Comparison of ENCODE assay signal across 7 mouse cellular contexts in genomic region chr11:6625478-6626387, GRCm38 (mm10). TPM values are rescaled to one million over a fixed set of nuclear protein-coding genes. Genes with fewer than 3 reads are reported as not detected.
DNase-seq lines count a peak whose midpoint lies in the region; ATAC-seq lines count a peak whose summit lies in the region.

Tbrg4 (minus strand) TSS chr11:6626067.

- H3K36me3 ChIP-seq in embryonic facial prominence, embryonic 11.5 days (replicated peaks; ENCODE audit: control insufficient read depth, insufficient read depth, low read depth, low read length): peaks cover 9% of the 10 kb centered on the region
- peaks cover 40% of the 10 kb centered on the region for H3K36me3 ChIP-seq in limb, embryonic 10.5 days
- H3K36me3 ChIP-seq in midbrain, embryonic 13.5 days: peaks cover 35% of the 10 kb centered on the region

- peak; percentile 93 for ATAC-seq in embryonic facial prominence, embryonic 11.5 days (replicated peaks; ENCODE audit: insufficient number of reproducible peaks, low FRiP score, low TSS enrichment, low read depth)
- ATAC-seq in granulocyte monocyte progenitor cell, adult 5-6 weeks (replicated peaks; ENCODE audit: poor library complexity, severe bottlenecking): peak; percentile 77
- peak; percentile 94 for ATAC-seq in midbrain, embryonic 13.5 days

- H3K9me3 ChIP-seq in embryonic facial prominence, embryonic 11.5 days (replicated peaks; ENCODE audit: control insufficient read depth, low read length): no peaks in the 10 kb centered on the region
- no peaks in the 10 kb centered on the region for H3K9me3 ChIP-seq in limb, embryonic 10.5 days (replicated peaks)
- no peaks in the 10 kb centered on the region for H3K9me3 ChIP-seq in midbrain, embryonic 13.5 days

- H3K27me3 ChIP-seq in embryonic facial prominence, embryonic 11.5 days (ENCODE audit: control insufficient read depth, insufficient read depth, low read length): no peaks in the 10 kb centered on the region
- H3K27me3 ChIP-seq in limb, embryonic 10.5 days (ENCODE audit: low read depth, poor library complexity, severe bottlenecking): no peaks in the 10 kb centered on the region
- H3K27me3 ChIP-seq in midbrain, embryonic 13.5 days: no peaks in the 10 kb centered on the region

- H3K4me3 ChIP-seq in embryonic facial prominence, embryonic 11.5 days (ENCODE audit: low read depth, low read length): peak within 1 kb of the TSS; percentile 71
- H3K4me3 ChIP-seq in limb, embryonic 10.5 days: peak within 1 kb of the TSS; percentile 75
- peak within 1 kb of the TSS; percentile 58 for H3K4me3 ChIP-seq in midbrain, embryonic 13.5 days (replicated peaks)

- H3K4me2 ChIP-seq in embryonic facial prominence, embryonic 11.5 days (ENCODE audit: low read depth, low read length): peak within 1 kb of the TSS; percentile 86
- H3K4me2 ChIP-seq in midbrain, embryonic 13.5 days (replicated peaks): peak within 1 kb of the TSS; percentile 87

- peak; percentile 95 for DNase-seq in adrenal gland, postnatal 14 days
- peak; percentile 97 for DNase-seq in embryonic facial prominence, embryonic 11.5 days (ENCODE audit: low spot score)
- peak; percentile 93 for DNase-seq in kidney, adult 11 months
- peak; percentile 96 for DNase-seq in limb, embryonic 10.5 days (ENCODE audit: low spot score)
- DNase-seq in spleen, adult 12 weeks (ENCODE audit: low spot score): peak; percentile 88

- H3K4me1 ChIP-seq in embryonic facial prominence, embryonic 11.5 days (ENCODE audit: control insufficient read depth, insufficient read depth, low read length): no peaks in the 10 kb centered on the region; the same call in 1 of the 2 replicates
- peaks cover 27% of the 10 kb centered on the region for H3K4me1 ChIP-seq in limb, embryonic 10.5 days
- peaks cover 33% of the 10 kb centered on the region for H3K4me1 ChIP-seq in midbrain, embryonic 13.5 days (replicated peaks)

- WGBS in embryonic facial prominence, embryonic 11.5 days: under 1% methylated on average over 65 of the region's 66 CpGs
- under 1% methylated on average over 66 of the region's 66 CpGs for WGBS in limb, embryonic 10.5 days
- 0% methylated on average over 65 of the region's 66 CpGs for WGBS in midbrain, embryonic 13.5 days

- peak within 1 kb of the TSS; percentile 72 for H3K27ac ChIP-seq in embryonic facial prominence, embryonic 11.5 days (replicated peaks; ENCODE audit: low read depth, low read length)
- peak within 1 kb of the TSS; percentile 94 for H3K27ac ChIP-seq in limb, embryonic 10.5 days
- H3K27ac ChIP-seq in midbrain, embryonic 13.5 days: peak within 1 kb of the TSS; percentile 85

- peak within 1 kb of the TSS; percentile 82 for H3K9ac ChIP-seq in embryonic facial prominence, embryonic 11.5 days (replicated peaks; ENCODE audit: low read length)
- H3K9ac ChIP-seq in midbrain, embryonic 13.5 days (replicated peaks): peak within 1 kb of the TSS; percentile 67

RNA-seq across cellular contexts. Expression of gene Tbrg4, which starts in this region (rescaled TPM):
- total RNA-seq in adrenal gland, postnatal 14 days (2021): 85.1 and 90.4 TPM in 2 replicates
- 33.0 and 33.5 TPM in 2 replicates for polyA plus RNA-seq in embryonic facial prominence, embryonic 11.5 days (2014; fragmentation: Nextera tagmentation; extraction: Ambion mirVana)
- total RNA-seq in granulocyte monocyte progenitor cell, adult 5-6 weeks (2014; fragmentation: Nextera tagmentation): 98.2 and 101 TPM in 2 replicates
- total RNA-seq in granulocyte monocyte progenitor cell, adult 5-6 weeks (2017): 35.0 and 39.1 TPM in 2 replicates
- polyA plus RNA-seq in limb, embryonic 10.5 days (2016; fragmentation: Nextera tagmentation; extraction: Ambion mirVana): 70.3 and 85.2 TPM in 2 replicates
- 34.6 and 35.5 TPM in 2 replicates for polyA plus RNA-seq in midbrain, embryonic 13.5 days (2015; fragmentation: Nextera tagmentation; extraction: Ambion mirVana)

Comparison
In these comparisons a context has a peak if more than half of its experiments do, and no peak if none do; other contexts are left out.
1. Peak in every context shown above with its lines: DNase-seq, ATAC-seq, H3K4me3 ChIP-seq and H3K27ac ChIP-seq.